Mouse (Mus musculus) testis, postnatal 10 days (tissue): Measurements from ENCODE around the gene Kcnip4.

Source experiments
- DNase-seq: peaks from one replicate; pipeline ENCODE4 v3.0.0; 2021; ENCODE audit warnings: low spot score

Gene Kcnip4

GRCm38 (mm10) chr5:49524394-49525241 lies at the start of gene Kcnip4:
Gene Kcnip4 (minus strand): TSS chr5:49524907.
- peak; percentile 54 for DNase-seq

- DNase-seq = no peak
Measured at GRCm38 (mm10) chr5:49571876-49572275, 47.2 kb upstream of the Kcnip4 start.

GRCm38 (mm10) chr5:49563751-49564150 lies 39.0 kb upstream of the Kcnip4 start:
- DNase-seq = no peak

GRCm38 (mm10) chr5:49557436-49557835 lies 32.7 kb upstream of the Kcnip4 start:
- no peak for DNase-seq

- DNase-seq = no peak
Measured at GRCm38 (mm10) chr5:49547884-49548283, 23.2 kb upstream of the Kcnip4 start.

- DNase-seq = no peak
Measured at GRCm38 (mm10) chr5:49529362-49529761, 4.7 kb upstream of the Kcnip4 start.

- peak; percentile 49 for DNase-seq
Measured at GRCm38 (mm10) chr5:49525242-49525612, 520 bp upstream of the Kcnip4 start.

- no peak for DNase-seq
Measured at GRCm38 (mm10) chr5:49523997-49524393, 712 bp downstream of the Kcnip4 start.

GRCm38 (mm10) chr5:49522986-49523385 lies 1.7 kb downstream of the Kcnip4 start:
- DNase-seq = no peak

- no peak for DNase-seq
Measured at GRCm38 (mm10) chr5:49498743-49499142, 26.0 kb downstream of the Kcnip4 start.

- DNase-seq = no peak
Measured at GRCm38 (mm10) chr5:49487270-49487669, 37.4 kb downstream of the Kcnip4 start.

- no peak for DNase-seq
Measured at GRCm38 (mm10) chr5:49470738-49471137, 54.0 kb downstream of the Kcnip4 start.

- DNase-seq = no peak
Measured at GRCm38 (mm10) chr5:49460643-49461276, 63.9 kb downstream of the Kcnip4 start.

- no peak for DNase-seq
Measured at GRCm38 (mm10) chr5:49453100-49453499, 71.6 kb downstream of the Kcnip4 start.

- no peak for DNase-seq
Measured at GRCm38 (mm10) chr5:49451295-49451694, 73.4 kb downstream of the Kcnip4 start.

- DNase-seq = no peak
Measured at GRCm38 (mm10) chr5:49450876-49451275, 73.8 kb downstream of the Kcnip4 start.

GRCm38 (mm10) chr5:49437236-49437635 lies 87.5 kb downstream of the Kcnip4 start:
- no peak for DNase-seq

- DNase-seq = no peak
Measured at GRCm38 (mm10) chr5:49427689-49428088, 97.0 kb downstream of the Kcnip4 start.

- DNase-seq = no peak
Measured at GRCm38 (mm10) chr5:49419707-49420106, 105.0 kb downstream of the Kcnip4 start.

- no peak for DNase-seq
Measured at GRCm38 (mm10) chr5:49408351-49408750, 116.4 kb downstream of the Kcnip4 start.

- DNase-seq = no peak
Measured at GRCm38 (mm10) chr5:49370543-49371076, 154.1 kb downstream of the Kcnip4 start.

GRCm38 (mm10) chr5:49368636-49369423 lies 155.9 kb downstream of the Kcnip4 start:
- DNase-seq = no peak
